Mouse (Mus musculus) stomach, postnatal 0 days (tissue): ENCODE results near the gene Kif2a.

Experiments used
- CTCF ChIP-seq: IDR thresholded peaks from 2 replicates; pipeline ENCODE4 v1.5.1; 2016; ENCODE audit warnings: antibody characterized with exemption, low read depth, mild to moderate bottlenecking, moderate library complexity
- EP300 ChIP-seq: optimal IDR thresholded peaks from 2 replicates; pipeline ENCODE3; 2016; ENCODE audit warnings: antibody characterized with exemption

GRCm38 (mm10) chr13:107038346-107038745, 16.4 kb upstream of the Kif2a start:
- no peak for TF ChIP-seq CTCF
- TF ChIP-seq EP300, result no peak
